Mouse (Mus musculus) effector memory CD4-positive, alpha-beta T cell, adult 7 months (primary cell): ENCODE data around the gene Adgra1. TPM values are rescaled to one million over a fixed set of nuclear protein-coding genes. Genes with fewer than 3 reads are reported as not detected.

Source experiments
- polyA plus RNA-seq: library from polyadenylated mRNA; unstranded; fragments of 100-300 nt; shearing (Covaris generic); gene quantifications from one replicate; pipeline ENCODE4 v1.2.1, GENCODE M21; 2017

Gene Adgra1
- not detected for polyA plus RNA-seq

GRCm38 (mm10) chr7:139834036-139834435, at the start of gene Adgra1:
Adgra1 (plus strand) TSS chr7:139834174.

DNA sequence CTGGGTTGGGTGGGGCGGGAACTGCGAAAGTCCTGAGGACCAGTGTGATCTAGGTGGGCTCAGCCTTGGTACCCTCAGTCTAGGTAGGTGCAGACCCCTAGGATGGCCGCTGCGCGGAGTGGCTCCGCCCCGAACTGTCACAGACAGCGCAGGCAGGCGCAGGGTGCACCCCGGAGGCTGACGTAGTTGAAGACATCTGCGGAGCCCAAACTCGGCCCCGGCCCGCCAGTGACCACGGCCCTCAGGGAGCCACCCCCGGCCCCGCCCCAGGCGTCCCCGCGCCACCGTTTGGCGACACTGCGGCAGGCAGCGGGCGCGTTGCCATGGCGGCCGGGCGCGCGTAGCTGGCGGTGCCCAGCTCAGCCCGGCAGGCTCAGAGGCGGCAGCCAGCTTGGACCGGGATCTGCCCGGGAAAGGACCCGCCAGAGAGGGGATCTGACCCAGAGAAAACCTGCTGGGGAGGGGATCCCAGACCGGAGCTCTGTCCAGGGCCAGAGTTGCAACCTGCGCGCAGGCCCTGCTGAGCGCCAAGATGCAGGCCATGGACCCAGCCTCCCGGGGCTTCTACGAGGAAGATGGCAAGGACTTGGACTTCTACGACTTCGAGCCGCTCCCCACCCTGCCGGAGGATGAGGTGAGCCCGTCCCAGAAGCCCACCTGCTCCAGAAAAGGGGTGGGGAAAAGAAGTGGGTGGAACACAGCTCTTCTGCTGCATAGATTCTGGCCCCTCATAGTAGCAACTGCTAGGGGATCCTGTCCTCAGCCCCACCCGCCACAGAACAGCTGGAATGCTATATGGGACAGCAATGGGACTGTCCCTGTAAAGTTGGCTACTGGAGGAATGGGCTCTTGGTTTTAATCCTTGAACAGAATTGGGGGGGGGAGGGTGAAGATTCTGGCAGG, 60.9 kb downstream of the Adgra1 start, which contains the start of gene Kndc1:
Gene Kndc1 (plus strand): TSS at position 42 of the 903 bp plus-strand sequence.

Other genes with a start within 250 kb of the Adgra1 start
- gene Cfap46, start 150.4 kb upstream of the Adgra1 start, polyA plus RNA-seq: not detected
- 0.23 TPM for gene Kndc1, start 60.5 kb downstream of the Adgra1 start, polyA plus RNA-seq
- 21.0 TPM for gene Utf1, start 109.6 kb downstream of the Adgra1 start, polyA plus RNA-seq
- 1.9 TPM for gene 6430531B16Rik, start 144.6 kb downstream of the Adgra1 start, polyA plus RNA-seq
- gene Adam8, start 158.4 kb downstream of the Adgra1 start, polyA plus RNA-seq: 22.3 TPM
- gene Zfp511, start 202.2 kb downstream of the Adgra1 start, polyA plus RNA-seq: 62.9 TPM
- gene Tubgcp2, start 202.5 kb downstream of the Adgra1 start, polyA plus RNA-seq: 34.1 TPM
- not detected for gene Msx3, start 214.9 kb downstream of the Adgra1 start, polyA plus RNA-seq
- not detected for gene Caly, start 248.4 kb downstream of the Adgra1 start, polyA plus RNA-seq